Mouse (Mus musculus) liver, adult 2 months (tissue): ENCODE data around the gene Gm2a.

ENCODE experiments used
- CTCF ChIP-seq: fragments of 200-500 bp; IDR thresholded peaks from 2 replicates; pipeline ENCODE4 v1.5.1; 2011; ENCODE audit warnings: low read depth, low read length, control low read depth
- POLR2A ChIP-seq: fragments of 200-500 bp; IDR thresholded peaks from 2 replicates; pipeline ENCODE4 v1.6.1; 2011; ENCODE audit warnings: low read length, control low read depth; ENCODE audit not compliant: insufficient read depth; ENCODE audit errors: extremely low read depth

DNA sequence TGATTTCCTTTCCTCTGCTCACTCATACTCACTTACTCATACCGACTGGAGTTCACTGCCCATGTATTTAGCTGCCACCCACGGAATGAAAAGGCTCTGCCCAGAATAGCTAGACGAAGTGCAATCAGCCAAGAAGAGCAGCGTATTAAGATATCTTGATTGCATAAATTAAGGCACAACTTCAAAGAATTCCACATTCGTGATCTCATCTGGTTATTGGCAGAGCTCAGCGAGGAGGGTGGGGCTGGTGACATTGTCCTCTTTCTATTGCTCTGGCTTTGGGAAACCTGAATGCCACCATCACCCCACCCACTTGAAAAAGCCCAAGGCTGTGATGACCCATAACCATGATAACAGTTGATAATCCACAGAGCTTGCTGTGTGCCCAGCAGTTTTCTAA lies 30.0 kb downstream of the Gm2a start:
- TF ChIP-seq CTCF (no peak), POLR2A (no peak)
